Mouse (Mus musculus): ENCODE data around the gene Tnfsf14. TPM values are rescaled to one million over a fixed set of nuclear protein-coding genes. Genes with fewer than 3 reads are reported as not detected.

Gene Tnfsf14
- total RNA-seq, 2 experiments from 2014 or later, result not detected

DNA sequence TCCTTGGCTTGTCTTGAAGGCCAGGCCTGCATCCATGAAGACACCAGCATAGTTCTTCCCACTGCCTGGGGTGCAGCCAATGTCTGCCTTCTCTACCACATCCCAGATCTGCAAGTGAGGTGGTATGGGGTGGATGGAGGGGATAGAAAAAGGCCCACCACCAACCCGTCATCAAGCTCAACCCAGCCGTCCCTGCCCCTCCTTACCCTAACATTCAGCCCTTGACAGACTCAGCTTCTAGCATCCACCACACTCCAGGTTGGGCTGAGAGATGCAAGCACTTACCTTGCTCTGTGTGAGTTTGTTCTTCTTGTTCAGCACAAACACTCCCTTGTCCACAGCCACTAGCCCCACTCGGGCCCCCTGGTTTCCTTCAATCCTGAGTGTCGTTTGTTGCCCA lies 27.9 kb upstream of the Tnfsf14 start:
- TF ChIP-seq CTCF (IDR thresholded peaks at IDR 0.05), result no peak
- DNase-seq, result peak; percentile 6
- Histone ChIP-seq H3K27ac (no peak overlapping the region), H3K4me3 (no peak overlapping the region)
- intact Hi-C loops (cut with DNase I), result no loop called here

- Histone ChIP-seq H3K27ac (no peak overlapping the region), H3K4me3 (no peak overlapping the region)
- TF ChIP-seq CTCF (IDR thresholded peaks at IDR 0.05), result peak; percentile 57
- intact Hi-C loops (cut with DNase I), result loop anchor here (1.0 to 2.0 kb wide), 3 partner anchors 57 to 115 kb away; no protein-coding TSS in a partner anchor
- peak; percentile 24 for DNase-seq
These were observed 25.9 kb upstream of the Tnfsf14 start for GRCm38 (mm10) chr17:57219884-57220207.

- Histone ChIP-seq H3K4me3 (no peak overlapping the region), H3K27ac (no peak overlapping the region)
- intact Hi-C loops (cut with DNase I), result loop anchor here (1.0 to 2.0 kb wide), 3 partner anchors 58 to 116 kb away; no protein-coding TSS in a partner anchor
- peak; percentile 85 for DNase-seq
- TF ChIP-seq CTCF (IDR thresholded peaks at IDR 0.05), result peak; percentile 75
These were observed 25.3 kb upstream of the Tnfsf14 start for GRCm38 (mm10) chr17:57219167-57219883.

GRCm38 (mm10) chr17:57218335-57218900 lies 24.4 kb upstream of the Tnfsf14 start:
- Histone ChIP-seq H3K27ac (no peak overlapping the region), H3K4me3 (no peak overlapping the region)
- peak; percentile 14 for DNase-seq
- no peak for TF ChIP-seq CTCF (IDR thresholded peaks at IDR 0.05)
- intact Hi-C loops (cut with DNase I), result loop anchor here (2.0 kb wide), 1 partner anchor 66 kb away; no protein-coding TSS in a partner anchor

- H3K27ac ChIP-seq, result no peak overlapping the region
- intact Hi-C loops (cut with DNase I), result no loop called here
These were observed 20.9 kb upstream of the Tnfsf14 start for GRCm38 (mm10) chr17:57214676-57215387.

GRCm38 (mm10) chr17:57211501-57211900 lies 17.5 kb upstream of the Tnfsf14 start:
- TF ChIP-seq CTCF (IDR thresholded peaks at IDR 0.05), result no peak
- no peak for DNase-seq
- no peak overlapping the region for H3K27ac ChIP-seq
- H3K4me3 ChIP-seq, result no peak overlapping the region
- intact Hi-C loops (cut with DNase I), result no loop called here

More at GRCm38 (mm10) chr17:57214676-57215387, 20.9 kb upstream of the Tnfsf14 start:
- TF ChIP-seq CTCF (IDR thresholded peaks at IDR 0.05), result no peak
- H3K4me3 ChIP-seq, result no peak overlapping the region
- peak; percentile 10 for DNase-seq

GRCm38 (mm10) chr17:57209330-57209729 lies 15.4 kb upstream of the Tnfsf14 start:
- intact Hi-C loops (cut with DNase I), result no loop called here

DNA sequence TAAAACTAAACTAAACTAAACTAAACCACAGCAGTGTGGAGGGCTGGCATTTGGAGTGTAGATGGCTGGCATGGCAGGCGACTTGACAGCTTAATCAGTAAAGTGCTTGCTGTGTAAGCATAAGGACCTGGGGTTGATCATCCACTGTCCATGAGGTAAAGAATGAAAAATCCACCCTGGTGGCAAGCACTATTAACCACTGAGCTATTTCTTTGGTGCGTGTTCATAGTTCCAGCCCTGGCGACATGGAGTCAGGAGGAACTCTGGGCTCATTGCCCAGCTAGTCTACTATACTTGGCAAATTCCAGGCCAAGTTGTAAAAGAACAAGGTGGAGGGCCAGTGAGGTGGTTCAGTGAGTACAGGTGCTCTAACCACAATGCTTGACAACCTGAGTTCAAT lies 14.0 kb upstream of the Tnfsf14 start:
- TF ChIP-seq CTCF (IDR thresholded peaks at IDR 0.05), result no peak
- H3K4me3 ChIP-seq, result no peak overlapping the region
- intact Hi-C loops (cut with DNase I), result no loop called here
- DNase-seq, result no peak
- no peak overlapping the region for H3K27ac ChIP-seq

More at GRCm38 (mm10) chr17:57209330-57209729, 15.4 kb upstream of the Tnfsf14 start:
- H3K4me3 ChIP-seq, result no peak overlapping the region
- no peak overlapping the region for H3K27ac ChIP-seq
- TF ChIP-seq CTCF (IDR thresholded peaks at IDR 0.05), result no peak
- no peak for DNase-seq

- DNase-seq, result no peak
- H3K4me3 ChIP-seq, result no peak overlapping the region
- TF ChIP-seq CTCF (IDR thresholded peaks at IDR 0.05), result no peak
- intact Hi-C loops (cut with DNase I), result no loop called here
- no peak overlapping the region for H3K27ac ChIP-seq
These were observed 8.1 kb upstream of the Tnfsf14 start for GRCm38 (mm10) chr17:57201841-57202724.

DNA sequence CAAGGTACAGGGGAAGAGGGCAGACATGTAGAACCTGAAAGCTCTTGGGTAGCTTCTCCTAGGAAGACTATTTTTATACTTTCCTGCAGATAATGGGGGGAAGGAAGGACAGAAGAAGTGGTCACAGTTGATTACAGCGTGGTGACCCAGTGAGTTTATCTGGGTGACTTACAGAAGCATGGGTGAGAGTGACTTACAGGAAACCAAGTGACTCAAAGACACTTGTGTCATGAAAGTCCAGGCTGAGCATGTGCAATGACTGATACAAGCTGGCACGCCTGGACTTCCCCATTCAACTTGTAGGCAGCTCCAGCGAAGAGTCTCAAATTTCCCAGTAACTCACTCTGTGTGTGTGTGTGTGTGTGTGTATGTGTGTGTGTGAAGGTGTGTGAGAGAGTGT lies 4.3 kb upstream of the Tnfsf14 start:
- intact Hi-C loops (cut with DNase I), result no loop called here

DNA sequence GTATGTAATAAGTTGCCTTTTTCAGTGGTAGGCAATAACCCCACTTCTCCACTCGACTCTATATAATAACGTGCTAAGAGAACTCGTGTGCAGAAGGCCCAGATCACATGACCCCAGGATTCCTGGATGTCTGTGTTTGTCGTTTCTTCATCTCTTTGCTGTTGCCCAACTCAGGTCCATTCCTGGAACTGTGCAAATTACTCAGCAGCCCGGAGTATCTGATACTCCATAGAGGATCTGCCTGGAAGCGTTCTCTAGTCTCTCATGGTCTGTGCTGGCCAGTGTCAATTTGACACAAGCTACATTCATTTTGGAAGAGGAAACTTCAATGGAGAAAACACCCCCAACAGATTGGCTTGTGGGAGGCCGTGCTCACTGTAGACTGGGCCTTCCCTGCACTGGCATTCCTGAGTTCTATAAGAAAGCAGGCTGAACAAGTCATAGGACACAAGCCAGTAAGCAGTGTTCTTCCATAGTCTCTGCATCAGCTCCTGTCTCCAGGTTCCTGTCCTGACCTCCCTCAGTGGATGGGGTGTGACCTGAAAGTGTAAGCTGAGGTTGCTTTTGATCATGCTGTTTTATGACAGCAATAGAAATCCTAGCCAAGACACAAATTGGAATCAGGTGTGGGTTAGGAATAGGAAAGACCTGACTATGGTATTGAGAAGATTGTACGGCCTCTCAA lies 1.5 kb upstream of the Tnfsf14 start:
- DNase-seq, result no peak
- H3K27ac ChIP-seq, result no peak overlapping the region
- no peak for TF ChIP-seq CTCF (IDR thresholded peaks at IDR 0.05)
- no peak overlapping the region for H3K4me3 ChIP-seq
- intact Hi-C loops (cut with DNase I), result no loop called here

More for the DNA sequence above, 4.3 kb upstream of the Tnfsf14 start:
- Histone ChIP-seq H3K27ac (no peak overlapping the region), H3K4me3 (no peak overlapping the region)
- no peak for TF ChIP-seq CTCF (IDR thresholded peaks at IDR 0.05)
- no peak for DNase-seq

GRCm38 (mm10) chr17:57194771-57195170 lies 794 bp upstream of the Tnfsf14 start:
- H3K4me3 ChIP-seq, result no peak overlapping the region
- DNase-seq, result no peak
- no peak overlapping the region for H3K27ac ChIP-seq
- intact Hi-C loops (cut with DNase I), result no loop called here
- no peak for TF ChIP-seq CTCF (IDR thresholded peaks at IDR 0.05)
